Mouse (Mus musculus) embryo, embryonic 11 days (tissue): ENCODE measurements around the gene Nr1i3.
"Not testable (repeated sequence)": the region's sequence is repeated elsewhere in the genome, so short reads cannot be mapped to it uniquely, and the experiment has no call there.

ENCODE experiments used
- DNase-seq: peaks from one replicate; pipeline ENCODE4 v3.0.0-alpha.2; 2015

Nr1i3 gene

DNA sequence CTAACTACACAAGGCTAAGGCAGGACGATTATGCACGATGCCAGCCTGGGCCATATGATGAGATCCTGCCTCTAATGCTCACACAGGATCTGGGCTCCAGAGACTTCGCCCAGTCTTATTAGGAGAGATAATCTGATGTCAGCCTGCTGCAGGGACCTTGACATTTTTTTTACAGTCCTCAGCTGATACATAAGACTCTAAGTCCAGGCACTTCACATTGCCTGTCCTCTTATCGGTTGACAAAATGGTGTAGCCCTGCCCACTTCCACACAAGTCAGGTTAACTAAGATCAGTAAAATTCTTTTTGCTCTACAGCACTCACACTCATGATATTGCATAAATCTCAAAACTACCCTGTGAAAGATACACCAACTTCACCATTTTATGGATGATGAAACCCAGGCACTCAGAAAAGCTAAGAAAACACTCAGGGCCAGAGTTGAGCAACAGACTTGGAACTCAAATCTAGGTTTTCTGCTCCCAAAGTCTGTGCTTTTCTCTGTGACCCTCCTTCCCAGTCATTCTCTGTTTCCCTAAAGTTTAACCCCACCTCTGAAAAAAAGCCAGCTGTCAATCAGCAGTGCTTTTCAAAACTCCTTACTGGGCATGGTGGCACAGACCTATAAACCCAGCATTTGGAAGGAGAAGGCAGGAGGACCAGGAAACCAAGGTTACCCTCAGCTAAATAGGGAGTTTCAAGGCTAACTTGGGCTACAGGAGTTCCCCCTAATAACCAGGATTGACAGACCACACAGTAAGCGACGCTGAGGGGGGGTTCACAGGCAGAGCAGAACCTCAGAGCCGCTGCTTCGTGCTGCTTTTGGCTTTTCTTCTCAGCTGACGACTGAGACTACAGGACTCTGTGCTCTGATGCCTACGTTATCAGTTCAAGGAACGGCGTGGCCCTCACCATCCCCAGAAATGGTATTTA is 19.3 kb downstream of the Nr1i3 start:
- DNase-seq, result no peak

DNA sequence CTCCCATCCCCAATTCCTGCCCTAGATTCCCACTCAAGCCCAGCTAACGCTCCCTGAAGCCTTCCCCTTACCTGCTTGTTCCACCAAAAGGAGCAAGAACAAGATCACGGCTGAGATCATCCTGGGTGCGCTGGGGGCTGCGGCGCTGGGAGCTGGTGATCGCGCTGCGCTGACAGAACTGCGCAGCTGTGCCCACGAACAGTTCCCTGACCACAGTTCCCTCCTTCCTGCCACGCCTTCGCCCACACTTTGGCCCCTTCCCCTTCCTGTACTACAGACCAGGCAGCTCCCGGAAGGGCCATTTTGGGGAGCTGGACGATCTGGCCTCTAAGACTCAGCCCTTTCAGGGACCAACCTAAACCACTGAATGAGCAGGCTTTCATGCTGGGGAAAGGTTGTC is 20.4 kb downstream of the Nr1i3 start, which contains the start of gene Fcer1g:
Gene Fcer1g (minus strand): TSS at position 240 of the 400 bp plus-strand sequence.
- DNase-seq, result no peak

DNA sequence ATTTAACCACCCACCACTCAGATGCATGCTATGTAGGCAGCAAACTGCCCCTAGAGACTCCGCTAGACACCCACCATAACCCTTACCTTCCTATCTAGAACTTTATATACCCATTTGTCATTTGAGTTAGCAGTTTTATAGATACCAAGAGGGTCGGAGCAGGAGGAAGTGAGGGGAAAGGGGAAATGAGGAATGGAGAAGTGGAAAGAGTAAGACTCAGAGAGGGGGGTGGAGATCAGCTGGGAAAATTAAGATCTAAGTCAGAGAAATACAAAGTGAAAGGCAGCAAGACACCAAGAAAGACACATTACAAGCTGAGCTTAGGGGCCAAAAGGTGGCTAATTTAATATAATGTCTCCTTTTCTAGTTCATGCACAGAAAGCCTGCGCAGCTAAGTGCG is 20.8 kb downstream of the Nr1i3 start:
- no peak for DNase-seq

GRCm38 (mm10) chr1:171235791-171236190 is 22.0 kb downstream of the Nr1i3 start:
- no peak for DNase-seq

GRCm38 (mm10) chr1:171237438-171237837 is 23.7 kb downstream of the Nr1i3 start:
- no peak for DNase-seq

GRCm38 (mm10) chr1:171238463-171238862 is 24.7 kb downstream of the Nr1i3 start:
- peak; percentile 67 for DNase-seq

DNA sequence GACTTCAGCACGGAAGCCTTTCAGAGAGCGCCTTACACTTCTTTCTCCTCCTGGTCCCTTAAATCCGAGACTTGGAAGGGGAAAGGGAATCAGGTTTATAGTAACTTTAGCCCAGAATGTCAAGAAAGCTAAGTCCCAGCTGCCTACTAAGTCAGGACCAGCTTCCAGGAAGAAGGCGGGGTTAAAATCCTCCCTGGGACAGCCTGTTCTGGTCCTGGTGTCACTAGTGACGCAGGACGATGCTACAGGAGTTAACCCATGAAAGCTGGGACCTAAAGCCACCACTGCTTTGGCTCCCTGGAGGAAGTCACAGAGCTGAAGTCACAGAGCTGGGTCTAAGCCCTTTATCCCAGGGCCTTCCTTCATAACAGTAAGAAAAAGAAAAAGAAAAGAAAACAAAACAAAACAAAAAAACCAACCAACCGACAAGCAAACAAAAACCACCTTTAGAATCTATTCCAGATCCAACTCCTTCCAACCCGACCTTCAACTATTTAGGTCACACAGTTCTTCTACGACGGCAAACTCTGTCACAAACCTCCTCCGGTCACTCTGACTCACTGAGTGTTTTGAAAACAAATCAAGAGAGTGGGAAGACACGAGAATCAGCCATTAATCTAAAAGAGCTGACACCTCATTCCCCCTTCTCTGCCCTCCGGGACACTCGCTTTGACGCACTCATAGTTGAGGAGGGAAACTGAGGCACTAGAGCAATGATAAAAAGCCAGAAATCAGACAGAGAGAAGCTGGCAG is 26.4 kb downstream of the Nr1i3 start:
- no peak for DNase-seq

DNA sequence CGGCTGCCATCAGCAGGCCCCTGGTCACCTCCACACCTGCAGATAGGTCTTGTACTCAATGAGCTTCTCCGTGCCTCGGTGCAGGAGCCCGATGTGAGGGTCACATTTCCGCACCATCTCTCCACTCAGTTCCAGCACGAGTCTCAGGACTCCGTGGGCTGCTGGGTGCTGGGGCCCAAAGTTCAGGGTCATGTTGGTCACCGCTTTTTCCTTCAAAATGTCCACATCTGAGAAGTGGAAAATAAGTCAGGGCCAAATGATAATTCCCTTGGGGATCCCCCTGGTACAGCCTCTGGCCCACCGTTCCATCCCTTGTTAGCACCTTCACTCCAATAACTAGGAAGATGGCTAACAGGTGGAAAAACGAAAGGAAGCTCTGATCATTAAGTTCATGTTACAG is 27.1 kb downstream of the Nr1i3 start:
- no peak for DNase-seq

- not testable (repeated sequence) for DNase-seq
These were observed 28.2 kb downstream of the Nr1i3 start for GRCm38 (mm10) chr1:171241952-171242351.

GRCm38 (mm10) chr1:171245353-171245752 is 31.6 kb downstream of the Nr1i3 start:
- DNase-seq, result no peak

DNA sequence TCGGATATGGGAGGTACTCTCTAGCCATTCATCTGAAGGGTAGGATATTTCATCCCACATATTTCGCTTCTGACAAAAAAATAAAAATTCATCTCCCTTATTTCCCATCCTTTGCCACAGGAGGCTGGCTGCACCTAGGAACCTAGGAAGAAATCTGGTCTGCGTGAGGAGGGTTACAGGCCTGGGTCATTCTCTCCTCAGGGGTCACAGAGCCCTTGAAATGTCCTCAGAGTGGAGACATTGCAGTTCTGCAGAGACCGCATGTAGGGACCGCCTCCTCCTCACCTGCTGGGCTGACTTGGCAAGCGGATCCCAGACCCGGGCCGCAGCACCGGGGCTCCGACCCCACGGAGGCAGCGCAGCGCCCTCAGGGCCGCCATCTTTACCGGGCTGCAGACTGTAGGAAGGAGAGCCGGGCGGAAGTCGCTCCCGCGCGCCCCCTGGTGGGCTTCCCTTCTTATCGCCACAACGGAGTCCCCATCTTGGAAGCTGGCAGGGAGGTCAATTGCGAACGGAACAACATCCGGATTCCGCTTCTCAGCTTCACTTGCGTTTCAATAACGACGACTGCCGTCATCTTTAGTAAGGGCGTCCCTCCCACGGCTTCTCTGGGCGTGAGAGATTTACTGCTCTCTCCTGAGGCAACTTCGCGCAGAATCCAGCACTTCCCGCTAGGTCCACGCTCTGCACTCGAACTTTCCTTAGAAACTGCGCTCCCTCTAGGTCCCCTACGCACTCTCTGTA is 33.1 kb downstream of the Nr1i3 start:
- peak; percentile 98 for DNase-seq

- DNase-seq, result no peak
These were observed 33.7 kb downstream of the Nr1i3 start for GRCm38 (mm10) chr1:171247453-171247841.

DNA sequence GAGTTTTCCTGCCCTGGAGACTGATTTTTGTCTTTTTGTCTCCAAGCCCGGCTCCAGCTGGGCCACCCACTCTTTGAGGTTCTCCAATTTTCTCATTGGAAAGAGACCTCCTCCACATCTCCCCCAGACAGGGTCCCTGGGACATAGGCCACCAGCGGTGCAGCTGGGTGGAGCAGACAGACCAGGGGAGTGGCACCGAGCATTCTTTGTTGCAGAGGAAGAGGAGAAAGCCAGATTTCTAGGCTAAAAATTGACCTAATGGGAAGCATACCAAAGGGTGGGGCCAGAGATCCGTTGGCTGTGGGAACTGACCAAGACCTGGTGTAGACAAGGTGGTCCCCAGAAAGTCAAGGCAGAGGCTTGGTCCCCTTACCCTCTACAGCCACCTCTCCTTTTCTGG is 34.1 kb downstream of the Nr1i3 start:
- DNase-seq, result no peak

DNA sequence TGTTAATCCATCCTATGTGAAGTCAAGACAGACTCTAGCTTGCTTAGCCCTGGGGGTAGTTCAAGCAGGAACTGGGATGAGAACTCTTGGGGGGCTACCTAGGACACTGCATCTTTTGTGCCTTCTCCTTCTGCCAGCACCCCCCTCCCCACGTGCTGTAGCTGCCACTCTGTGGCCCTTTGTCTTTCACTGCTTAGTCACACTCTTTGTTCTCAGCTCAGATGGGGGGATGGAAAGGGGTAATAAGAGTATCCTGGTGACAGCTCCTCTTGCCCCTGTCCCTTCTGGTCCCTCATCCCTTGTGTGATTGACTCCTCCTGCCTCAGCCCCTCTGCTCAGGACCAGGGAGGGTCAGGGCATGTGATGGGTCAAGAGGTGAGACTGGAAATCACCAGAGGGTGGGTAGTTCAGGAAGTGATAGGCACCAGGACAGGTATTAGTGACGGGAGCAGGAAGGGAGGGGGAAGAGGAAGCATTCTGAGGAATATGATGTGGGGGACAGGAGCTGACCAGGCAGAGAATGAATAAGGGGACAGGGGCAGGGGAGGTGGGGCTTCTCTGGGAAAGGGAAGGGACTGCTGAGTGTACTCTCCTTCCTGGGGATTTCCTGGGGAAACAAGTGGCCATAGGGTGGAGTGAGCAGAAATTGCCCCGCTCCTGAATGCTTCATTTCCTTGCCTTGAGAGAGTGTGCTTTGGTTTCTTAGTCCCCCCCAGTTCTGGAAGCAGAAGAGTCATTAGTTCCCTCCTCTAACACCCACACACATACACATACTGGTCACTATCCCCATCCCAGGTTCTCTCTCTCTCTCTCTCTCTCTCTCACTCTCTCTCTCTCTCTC is 34.8 kb downstream of the Nr1i3 start:
- peak; percentile 37 for DNase-seq

GRCm38 (mm10) chr1:171249913-171250600 is 36.3 kb downstream of the Nr1i3 start, which contains the start of gene Adamts4:
Gene Adamts4 (plus strand): TSS chr1:171250421.
- DNase-seq, result peak; percentile 78

DNA sequence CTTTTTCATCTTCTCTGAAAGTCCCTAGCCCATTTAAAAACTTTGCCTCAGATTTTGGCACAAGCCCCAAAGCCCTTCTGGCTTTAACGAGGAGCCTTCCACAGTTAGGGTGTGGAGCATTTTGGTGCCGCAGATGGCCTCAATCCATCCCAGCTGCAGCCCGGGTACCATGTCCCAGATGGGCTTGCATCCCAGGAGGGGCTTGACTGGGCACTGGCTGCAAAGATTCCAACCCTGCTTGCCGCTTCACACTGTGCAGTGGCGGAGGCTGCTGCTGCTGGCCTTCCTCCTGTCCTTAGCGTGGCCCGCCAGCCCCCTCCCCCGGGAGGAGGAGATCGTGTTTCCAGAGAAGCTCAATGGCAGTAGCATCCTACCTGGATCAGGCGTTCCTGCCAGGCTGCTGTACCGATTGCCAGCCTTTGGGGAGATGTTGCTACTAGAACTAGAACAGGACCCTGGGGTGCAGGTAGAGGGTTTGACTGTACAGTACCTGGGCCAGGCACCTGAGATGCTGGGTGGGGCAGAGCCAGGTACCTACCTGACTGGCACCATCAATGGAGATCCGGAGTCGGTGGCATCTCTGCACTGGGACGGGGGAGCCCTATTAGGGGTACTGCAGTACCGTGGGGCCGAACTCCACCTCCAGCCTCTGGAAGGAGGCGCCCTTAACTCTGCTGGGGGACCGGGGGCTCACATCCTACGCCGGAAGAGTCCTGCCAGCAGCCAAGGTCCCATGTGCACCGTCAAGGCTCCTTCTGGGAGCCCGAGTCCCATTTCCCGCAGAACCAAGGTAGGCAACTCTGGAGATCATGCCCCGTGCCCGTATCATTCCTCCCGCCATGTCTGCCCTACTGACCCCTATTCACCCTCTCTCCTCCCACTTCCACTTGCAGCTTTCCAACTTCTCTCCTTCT is 37.2 kb downstream of the Nr1i3 start, which contains the start of gene Ndufs2:
Gene Ndufs2 (minus strand): TSS at position 709 of the 914 bp plus-strand sequence.
- peak; percentile 60 for DNase-seq

GRCm38 (mm10) chr1:171251594-171252324 is 38.0 kb downstream of the Nr1i3 start:
- DNase-seq, result peak; percentile 74

GRCm38 (mm10) chr1:171252415-171252814 is 38.6 kb downstream of the Nr1i3 start:
- no peak for DNase-seq

DNA sequence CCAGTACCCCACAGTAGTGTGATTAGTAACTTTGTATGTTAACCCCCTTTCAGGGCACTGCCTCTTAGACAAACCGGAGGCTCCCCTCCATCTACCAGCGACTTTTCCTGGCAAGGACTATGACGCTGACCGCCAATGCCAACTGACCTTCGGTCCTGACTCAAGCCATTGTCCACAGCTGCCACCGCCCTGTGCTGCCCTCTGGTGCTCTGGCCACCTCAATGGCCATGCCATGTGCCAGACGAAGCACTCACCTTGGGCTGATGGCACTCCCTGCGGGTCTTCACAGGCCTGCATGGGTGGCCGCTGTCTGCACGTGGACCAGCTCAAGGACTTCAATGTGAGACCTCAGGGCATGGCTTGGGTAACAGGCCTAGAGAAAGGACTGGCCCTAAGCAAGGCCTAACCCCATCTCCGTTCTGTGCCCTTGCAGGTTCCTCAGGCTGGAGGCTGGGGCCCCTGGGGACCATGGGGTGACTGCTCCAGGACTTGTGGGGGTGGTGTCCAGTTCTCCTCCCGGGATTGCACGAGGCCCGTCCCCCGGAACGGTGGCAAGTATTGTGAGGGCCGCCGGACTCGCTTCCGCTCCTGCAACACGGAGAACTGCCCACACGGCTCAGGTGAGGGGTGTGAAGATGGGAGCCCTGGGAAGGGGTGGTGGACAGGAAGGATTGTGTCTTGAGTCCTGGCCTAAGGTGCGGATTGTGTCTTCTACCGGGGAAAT is 42.5 kb downstream of the Nr1i3 start:
- no peak for DNase-seq
